Mouse (Mus musculus): Measurements from ENCODE around the gene Rnps1. TPM values are rescaled to one million over a fixed set of nuclear protein-coding genes. Genes with fewer than 3 reads are reported as not detected.

The Rnps1 gene
- total and polyA plus RNA-seq, 3 experiments, result 160 to 288 (median 255) TPM

DNA sequence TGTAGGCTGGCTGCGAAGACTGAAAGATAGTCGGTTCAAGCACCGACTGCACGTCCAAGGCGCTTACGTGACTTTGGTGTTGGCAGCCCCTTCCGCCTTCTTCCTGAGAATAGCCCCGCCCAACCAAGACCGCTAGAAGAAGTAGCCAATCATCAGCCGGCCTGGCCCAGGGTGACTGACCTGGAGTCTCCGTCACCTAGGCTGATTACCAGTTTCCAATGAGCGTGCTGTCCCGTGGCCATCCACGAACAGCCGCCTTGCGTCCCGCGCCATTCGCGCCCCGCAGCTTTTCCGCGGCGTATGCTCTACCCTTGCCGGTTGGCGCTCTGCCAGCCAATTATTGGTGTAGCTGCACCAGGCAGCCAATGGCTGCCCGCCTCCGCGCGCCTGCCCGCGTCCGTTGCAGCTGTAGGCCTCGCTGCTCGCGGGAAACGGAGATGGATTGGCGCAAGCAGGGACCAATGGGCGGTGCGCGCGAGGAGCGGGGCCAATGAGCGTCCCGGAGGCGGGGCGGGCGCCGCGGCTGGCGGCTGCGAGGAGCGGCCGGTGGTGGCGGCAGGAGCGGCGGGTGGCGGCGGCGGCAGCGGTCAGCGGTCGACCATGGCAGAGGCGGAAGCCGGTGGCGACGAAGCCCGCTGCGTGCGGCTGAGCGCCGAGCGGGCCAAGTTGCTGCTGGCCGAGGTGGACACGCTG is 55.7 kb downstream of the Rnps1 start, which contains the start of the genes E4f1 and Pgp (continued):
- TF ChIP-seq BHLHE40 (IDR thresholded peaks at IDR 0.05; ENCODE audit: low read depth, low read length) (peak; percentile 54; the same call in 1 of the 2 replicates), E2F4 (IDR thresholded peaks at IDR 0.05; ENCODE audit: insufficient replicate concordance, low read depth, low read length) (0 out of 2 replicates have a peak, but pooled peaks have one; percentile 72), MYC (IDR thresholded peaks at IDR 0.05; ENCODE audit: low read depth, low read length) (no peak), ZC3H11A (IDR thresholded peaks at IDR 0.05; ENCODE audit: low read depth, low read length) (no peak), MAFK (IDR thresholded peaks at IDR 0.05; ENCODE audit: insufficient replicate concordance, low read length) (no peak), KAT2A (IDR thresholded peaks at IDR 0.05; ENCODE audit: insufficient replicate concordance, low read length) (0 out of 2 replicates have a peak, but pooled peaks have one; percentile 43), TBP (conservative IDR thresholded peaks at IDR 0.05; ENCODE audit: low read depth, low read length) (0 out of 2 replicates have a peak, but pooled peaks have one; percentile 78), POLR2A (IDR thresholded peaks at IDR 0.05; ENCODE audit: low read depth, low read length) (peak; percentile 92), MAX (IDR thresholded peaks at IDR 0.05; ENCODE audit: low read length) (peak; percentile 66; the same call in 1 of the 2 replicates), NRF1 (IDR thresholded peaks at IDR 0.05; ENCODE audit: low read depth, low read length) (peak; percentile 78), RAD21 (IDR thresholded peaks at IDR 0.05; ENCODE audit: low read depth, low read length) (no peak), ZNF384 (IDR thresholded peaks at IDR 0.05; ENCODE audit: low read depth, low read length) (no peak), IRF4 (IDR thresholded peaks at IDR 0.05; ENCODE audit: low read depth, low read length) (peak; percentile 20; the same call in 1 of the 2 replicates), ZMIZ1 (IDR thresholded peaks at IDR 0.05; ENCODE audit: low read depth, low read length) (peak; percentile 84), JUN (IDR thresholded peaks at IDR 0.05; ENCODE audit: insufficient read depth, low read depth, low read length) (no peak), UBTF (IDR thresholded peaks at IDR 0.05; ENCODE audit: low read depth, low read length) (no peak), MXI1 (IDR thresholded peaks at IDR 0.05; ENCODE audit: low read depth, low read length) (peak; percentile 81), ELF1 (IDR thresholded peaks at IDR 0.05; ENCODE audit: low read depth, low read length) (peak; percentile 89), RCOR1 (conservative IDR thresholded peaks at IDR 0.05; ENCODE audit: low read depth, low read length) (no peak), GABPA (IDR thresholded peaks at IDR 0.05; ENCODE audit: insufficient replicate concordance, low read depth, low read length) (no peak), CHD2 (IDR thresholded peaks at IDR 0.05; ENCODE audit: low read length) (peak; percentile 74), PAX5 (IDR thresholded peaks at IDR 0.05; ENCODE audit: low read length) (no peak)

DNA sequence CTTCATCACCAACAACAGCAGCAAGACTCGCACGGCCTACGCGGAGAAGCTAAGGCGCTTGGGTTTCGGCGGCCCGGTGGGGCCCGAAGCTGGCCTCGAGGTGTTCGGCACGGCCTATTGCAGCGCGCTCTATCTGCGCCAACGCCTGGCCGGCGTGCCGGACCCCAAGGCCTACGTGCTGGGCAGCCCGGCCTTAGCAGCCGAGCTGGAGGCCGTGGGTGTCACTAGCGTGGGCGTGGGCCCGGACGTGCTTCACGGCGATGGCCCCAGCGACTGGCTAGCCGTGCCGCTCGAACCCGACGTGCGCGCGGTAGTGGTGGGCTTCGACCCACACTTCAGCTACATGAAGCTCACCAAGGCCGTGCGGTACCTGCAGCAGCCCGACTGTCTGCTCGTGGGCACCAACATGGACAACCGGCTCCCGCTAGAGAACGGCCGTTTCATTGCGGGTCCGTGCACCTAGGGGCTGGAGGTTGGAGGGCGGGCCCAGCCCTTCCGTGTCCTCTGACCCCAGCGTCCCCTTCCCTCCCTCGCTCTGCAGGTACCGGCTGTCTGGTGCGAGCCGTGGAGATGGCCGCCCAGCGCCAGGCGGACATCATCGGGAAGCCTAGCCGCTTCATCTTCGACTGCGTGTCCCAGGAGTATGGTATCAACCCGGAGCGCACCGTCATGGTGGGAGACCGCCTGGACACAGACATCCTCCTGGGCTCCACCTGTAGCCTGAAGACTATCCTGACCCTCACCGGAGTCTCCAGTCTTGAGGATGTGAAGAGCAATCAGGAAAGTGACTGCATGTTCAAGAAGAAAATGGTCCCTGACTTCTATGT is 56.5 kb downstream of the Rnps1 start:
- dilution Hi-C loops (cut with MboI; ENCODE audit: extremely low pct_ligation_motif_present, extremely low pct_unique_long_range_greater_than_20kb, low sequenced_read_pairs), result no loop called here
- Histone ChIP-seq H3K4me3 (replicated peaks in 1 of 3; ENCODE audit: low read depth in 2 of 3, low read length in 2 of 3, poor library complexity in 1 of 3) (peak overlapping the region; percentile 85 to 98 (median 89)), H3K9me3 (replicated peaks; ENCODE audit: low read length) (no peaks in the 10 kb centered on the region), H3K27me3 (replicated peaks) (no peaks in the 10 kb centered on the region), H3K27ac (ENCODE audit: insufficient read depth, low read depth) (peak overlapping the region; percentile 34; the same call in 1 of the 2 replicates), H3K79me2 (replicated peaks; ENCODE audit: control insufficient read depth, extremely low read depth, insufficient read depth, poor library complexity, severe bottlenecking) (peaks cover 7% of the 10 kb centered on the region; the same call in 1 of the 2 replicates), H3K4me2 (ENCODE audit: insufficient read depth, low read depth, poor library complexity, severe bottlenecking) (peak overlapping the region; percentile 97), H3K36me3 (replicated peaks in 1 of 2; ENCODE audit: control insufficient read depth in 1 of 2, insufficient read depth in 1 of 2, low read length in 1 of 2) (peaks cover 28 to 52% of the 10 kb centered on the region in 2 experiments), H3K4me1 (ENCODE audit: control insufficient read depth in 1 of 2, insufficient read depth in 2 of 2) (peaks cover 11 to 23% of the 10 kb centered on the region in 2 experiments), H3K9ac (ENCODE audit: insufficient read depth, low read depth) (peak overlapping the region; percentile 84)
- DNase-seq (ENCODE audit: extremely low read depth), result no peak
- in situ Hi-C loops (cut with MboI; ENCODE audit: low pct_ligation_motif_present, low pct_unique_long_range_greater_than_20kb, low sequenced_read_pairs), result no loop called here
- peak; percentile 18; the same call in 1 of the 2 replicates for TF ChIP-seq SIN3A (IDR thresholded peaks at IDR 0.05; ENCODE audit: low read length)
- no peak for TF ChIP-seq JUND (conservative IDR thresholded peaks at IDR 0.05; ENCODE audit: low read depth, low read length)
